Mouse (Mus musculus): ENCODE data around the gene Cd151.

Gene Cd151

DNA sequence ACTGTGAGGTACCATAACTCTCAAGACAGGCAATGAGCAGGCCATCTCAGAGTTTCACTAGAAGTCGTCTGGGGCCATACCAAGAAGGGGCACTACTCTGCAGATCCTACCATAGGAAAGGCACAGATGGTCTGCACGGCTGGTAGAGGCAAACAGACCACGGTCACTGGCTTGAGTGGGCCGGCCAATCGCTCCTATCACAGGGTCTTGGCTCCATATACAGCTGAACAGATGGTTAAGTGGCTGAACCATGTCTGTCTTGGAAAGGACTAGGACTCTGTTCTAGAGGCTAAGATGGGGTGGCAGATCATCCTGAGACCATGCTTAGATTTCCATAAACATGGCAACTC lies 35.3 kb downstream of the Cd151 start:
- no peak for DNase-seq

DNA sequence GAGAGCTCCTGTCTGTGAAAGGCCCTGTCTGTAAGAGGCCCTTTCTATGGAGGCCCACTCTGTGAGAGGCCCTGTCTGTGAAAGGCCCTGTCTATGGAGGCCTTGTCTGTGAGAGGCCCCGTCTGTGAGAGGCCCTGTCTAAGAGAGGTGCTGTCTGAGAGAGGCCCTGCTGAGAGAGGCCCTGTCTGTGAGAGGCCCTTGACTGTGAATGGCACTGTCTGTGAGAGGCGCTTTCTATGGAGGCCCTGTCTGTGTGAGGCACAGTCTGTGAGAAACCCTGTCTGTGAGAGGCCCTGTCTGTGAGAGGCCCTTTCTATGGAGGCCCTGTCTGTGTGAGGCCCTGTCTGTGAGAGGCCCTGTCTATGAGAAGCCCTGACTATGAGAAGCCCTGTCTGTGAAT lies 39.1 kb downstream of the Cd151 start:
- DNase-seq: no peak

DNA sequence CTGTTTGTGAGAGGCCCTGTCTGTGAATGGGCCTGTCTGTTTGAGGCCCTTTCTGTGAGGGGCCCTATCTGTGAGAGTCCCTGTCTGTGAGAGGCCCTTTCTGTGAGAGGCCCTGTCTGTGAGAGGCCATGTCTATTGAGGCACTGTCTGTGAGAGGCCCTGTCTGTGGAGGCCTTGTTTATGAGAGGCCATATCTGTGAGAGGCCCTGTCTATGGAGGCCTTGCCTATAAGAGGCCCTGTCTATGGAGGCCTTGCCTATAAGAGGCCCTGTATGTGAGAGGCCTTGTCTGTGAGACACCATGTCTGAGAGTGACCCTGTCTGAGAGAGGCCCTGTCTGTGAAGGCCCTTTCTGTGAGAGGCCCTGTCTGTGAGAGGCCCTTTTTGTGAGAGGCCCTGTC lies 41.0 kb downstream of the Cd151 start:
- DNase-seq: no peak

DNA sequence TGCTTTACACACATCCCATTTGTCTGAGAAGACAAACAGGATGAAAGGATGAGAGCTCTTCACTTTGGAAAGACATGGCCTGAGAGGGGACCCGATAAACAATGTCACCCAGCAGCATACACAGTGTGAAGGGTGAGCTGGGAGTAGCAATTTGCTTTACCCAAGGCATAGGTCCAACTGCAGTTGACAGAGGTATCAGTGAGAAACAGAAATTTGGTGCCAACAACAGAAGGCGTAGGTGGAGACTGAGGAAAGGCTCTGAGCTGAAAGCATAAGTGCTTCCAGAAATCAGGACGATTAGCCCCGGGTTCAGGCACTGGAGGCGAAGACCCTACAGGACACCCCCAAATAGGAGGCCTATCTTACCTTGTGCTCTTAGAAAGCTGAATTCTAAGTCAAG lies 43.0 kb downstream of the Cd151 start:
- DNase-seq: no peak

DNA sequence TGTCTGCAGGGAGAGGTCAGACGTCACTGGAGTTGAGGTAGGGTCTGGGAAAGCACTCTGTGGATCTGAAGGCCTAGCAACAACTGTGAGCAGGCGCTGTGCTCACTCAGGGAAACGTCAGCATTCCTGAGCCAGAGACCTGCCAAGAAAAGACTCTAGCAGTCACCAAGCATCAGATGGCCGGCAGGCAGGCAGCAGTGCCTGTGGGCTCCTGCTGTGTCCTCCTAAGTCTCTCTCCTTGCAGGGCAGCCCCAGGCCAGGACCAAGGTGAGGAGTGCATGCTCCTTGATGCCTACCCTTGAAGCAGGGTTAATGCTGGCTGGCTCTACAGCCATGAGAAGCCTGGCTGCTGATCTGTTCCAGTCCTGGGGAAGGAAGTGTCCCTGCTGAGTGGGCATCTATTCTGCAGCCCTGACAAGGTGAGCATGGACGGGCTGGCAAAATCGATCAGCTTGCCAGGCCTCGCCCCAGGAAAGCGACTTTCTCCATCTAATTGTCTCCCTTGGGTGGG lies 43.5 kb downstream of the Cd151 start:
- no peak for DNase-seq

DNA sequence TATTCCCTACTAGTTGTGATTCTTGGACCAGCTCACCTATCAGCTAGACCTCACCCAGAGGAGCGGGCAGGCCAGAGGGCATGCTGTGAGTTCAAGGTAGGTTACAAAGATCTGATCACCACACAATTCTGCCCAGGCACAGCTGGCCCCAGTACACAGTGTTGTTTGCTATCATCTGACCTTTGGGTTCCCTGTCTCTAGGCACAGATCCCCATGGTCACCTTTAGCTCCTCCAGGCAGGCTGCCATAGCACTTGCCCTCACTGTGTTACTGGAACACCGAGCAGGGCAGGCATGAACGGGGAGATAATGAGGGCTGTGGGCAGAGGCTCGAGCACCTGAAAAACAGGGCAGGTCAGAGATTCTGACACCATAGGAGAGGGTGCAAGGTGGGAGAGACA lies 50.4 kb downstream of the Cd151 start:
- no peak for DNase-seq

DNA sequence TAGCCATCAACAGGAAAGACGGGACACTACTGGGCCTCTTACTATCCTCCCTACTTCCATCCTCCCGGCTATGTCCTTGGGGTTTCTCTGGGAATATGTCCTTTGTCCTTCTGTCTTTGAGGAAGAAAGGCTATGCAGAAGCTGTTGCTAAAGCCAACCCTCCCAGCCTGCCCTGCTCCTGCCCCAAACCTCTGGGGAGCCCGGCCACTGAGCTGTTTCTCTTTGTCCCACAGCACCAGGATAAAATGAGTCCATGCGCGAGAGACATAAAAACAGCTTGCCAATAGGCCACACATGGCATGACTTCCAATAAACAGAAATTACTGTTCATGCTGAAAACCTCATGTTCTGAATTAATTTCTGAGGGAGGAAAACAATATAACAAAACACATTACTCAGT lies 51.1 kb downstream of the Cd151 start:
- no peak for DNase-seq

DNA sequence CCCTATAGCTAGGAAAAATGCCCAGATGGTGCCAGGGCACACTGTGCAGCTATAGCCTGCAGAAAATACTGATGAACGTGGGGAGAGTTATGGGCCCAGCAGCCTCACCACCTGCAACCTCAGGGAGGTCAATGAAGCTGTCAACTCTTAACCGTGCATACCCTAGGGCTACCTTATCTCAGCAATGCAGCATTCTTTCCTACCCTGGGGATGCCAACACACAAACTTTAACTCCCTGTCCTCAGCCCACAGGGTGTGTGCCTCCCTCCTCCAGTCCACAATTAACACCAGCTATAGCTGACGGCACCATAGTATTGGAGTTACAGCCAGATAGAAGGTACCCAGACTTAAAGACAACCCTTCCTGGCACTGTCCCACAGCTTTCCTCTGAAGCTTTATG lies 51.7 kb downstream of the Cd151 start:
- DNase-seq: no peak

DNA sequence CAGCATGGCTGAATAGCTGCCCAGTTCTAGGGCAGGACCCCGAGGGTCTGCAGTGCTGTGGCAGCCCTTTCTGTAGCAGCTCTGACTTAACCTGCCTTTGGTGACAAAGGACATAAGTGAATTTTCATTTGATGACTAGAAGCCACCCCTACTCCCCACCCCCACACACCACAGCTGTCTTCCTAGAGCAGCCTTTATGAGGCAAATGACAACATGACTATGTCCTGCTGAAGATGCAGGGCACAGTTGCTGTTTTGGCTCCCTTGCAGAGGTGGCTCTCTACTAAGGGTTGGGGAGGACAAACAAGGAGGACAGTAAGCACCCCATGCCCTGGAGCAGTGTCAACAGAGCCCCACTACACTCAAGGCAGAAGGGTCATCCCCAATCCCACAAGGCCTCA lies 52.6 kb downstream of the Cd151 start:
- no peak for DNase-seq

Data from kidney, adult 8-10 months (tissue).